ENCODE assay signal across 17 mouse cellular contexts in the genomic region with DNA sequence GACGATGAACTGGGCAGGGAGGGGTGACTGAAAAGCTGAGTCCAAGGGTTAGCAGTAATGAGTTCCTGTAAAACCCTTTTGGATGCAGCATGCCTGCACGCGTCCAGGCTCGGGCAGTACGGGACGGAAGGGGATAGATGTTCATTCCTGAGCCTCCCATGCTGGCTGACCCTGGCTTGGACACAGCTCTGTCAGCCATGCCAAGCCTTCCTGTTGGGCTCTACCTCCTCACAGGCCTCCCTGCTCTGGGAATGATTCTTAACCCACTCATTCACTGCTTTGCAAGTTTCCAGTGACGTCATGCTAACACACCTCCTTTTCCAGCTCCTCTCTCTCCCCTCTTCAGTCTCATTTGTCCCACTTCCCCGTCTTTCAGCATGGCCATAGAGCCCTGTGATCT. TPM values are rescaled to one million over a fixed set of nuclear protein-coding genes. Genes with fewer than 3 reads are reported as not detected.
"Had no signal": no experiment of that assay in that cellular context is flagged by ENCODE, and none has a peak within 500 bp of the region (broad histone marks: within the 10 kb centered on the region; RNA-seq: fewer than 3 reads in every experiment).

No protein-coding gene starts in this region.

- H3K4me1 ChIP-seq: liver, embryonic 13.5 days had no signal

- H3K9me3 ChIP-seq: liver, embryonic 13.5 days; neural tube, embryonic 13.5 days had no signal

- H3K27me3 ChIP-seq: liver, embryonic 13.5 days had no signal

- H3K4me3 ChIP-seq: left cerebral cortex, adult 2 months; liver, embryonic 13.5 days; neural tube, embryonic 13.5 days had no signal

- H3K9ac ChIP-seq: liver, embryonic 13.5 days; neural tube, embryonic 13.5 days had no signal

- H3K36me3 ChIP-seq: liver, embryonic 13.5 days; neural tube, embryonic 13.5 days had no signal

- ATAC-seq: intestine, postnatal 0 days had no signal

- DNase-seq: kidney, adult 2 months; kidney, postnatal 25 days; layer of hippocampus, postnatal 36 days; liver, embryonic 13.5 days; lung, adult 2 months; lung, postnatal 14 days; lung, postnatal 4 days; midbrain, embryonic 14.5 days; thymus, postnatal 25 days had no signal

- H3K4me2 ChIP-seq: liver, embryonic 13.5 days; neural tube, embryonic 13.5 days had no signal

- H3K27ac ChIP-seq: kidney, postnatal 0 days; left cerebral cortex, adult 2 months; liver, embryonic 13.5 days; neural tube, embryonic 13.5 days had no signal

RNA-seq across cellular contexts. Expression of gene Fam196b, which starts 9.0 kb away (rescaled TPM):
- total RNA-seq: liver, adult 2 months; megakaryocyte progenitor cell, adult 5-6 weeks; megakaryocyte-erythroid progenitor cell, adult 5-6 weeks had no signal
- polyA plus RNA-seq: liver, adult 2 months; lung, embryonic 16.5 days had no signal
